Mouse (Mus musculus) gastrocnemius, postnatal 10 days (tissue): Measurements from ENCODE around the gene Lpin1. TPM values are rescaled to one million over a fixed set of nuclear protein-coding genes. Genes with fewer than 3 reads are reported as not detected.
A peak's percentile ranks its signal among the peaks of the same experiment; 100 is the strongest.

Source experiments
- DNase-seq: peaks from one replicate; pipeline ENCODE4 v3.0.0; 2021; ENCODE audit warnings: mixed read lengths
- total RNA-seq, 2 experiments: library from RNA; stranded (reverse); gene quantifications; 2 replicates each; pipeline ENCODE4 v1.2.3; 2021

Lpin1 gene
- total RNA-seq, 2 experiments from 2014 or later = 29.6 to 48.0 TPM

- no peak for DNase-seq
Observed at GRCm38 (mm10) chr12:16619453-16619852, 8.7 kb upstream of the Lpin1 start.

DNA sequence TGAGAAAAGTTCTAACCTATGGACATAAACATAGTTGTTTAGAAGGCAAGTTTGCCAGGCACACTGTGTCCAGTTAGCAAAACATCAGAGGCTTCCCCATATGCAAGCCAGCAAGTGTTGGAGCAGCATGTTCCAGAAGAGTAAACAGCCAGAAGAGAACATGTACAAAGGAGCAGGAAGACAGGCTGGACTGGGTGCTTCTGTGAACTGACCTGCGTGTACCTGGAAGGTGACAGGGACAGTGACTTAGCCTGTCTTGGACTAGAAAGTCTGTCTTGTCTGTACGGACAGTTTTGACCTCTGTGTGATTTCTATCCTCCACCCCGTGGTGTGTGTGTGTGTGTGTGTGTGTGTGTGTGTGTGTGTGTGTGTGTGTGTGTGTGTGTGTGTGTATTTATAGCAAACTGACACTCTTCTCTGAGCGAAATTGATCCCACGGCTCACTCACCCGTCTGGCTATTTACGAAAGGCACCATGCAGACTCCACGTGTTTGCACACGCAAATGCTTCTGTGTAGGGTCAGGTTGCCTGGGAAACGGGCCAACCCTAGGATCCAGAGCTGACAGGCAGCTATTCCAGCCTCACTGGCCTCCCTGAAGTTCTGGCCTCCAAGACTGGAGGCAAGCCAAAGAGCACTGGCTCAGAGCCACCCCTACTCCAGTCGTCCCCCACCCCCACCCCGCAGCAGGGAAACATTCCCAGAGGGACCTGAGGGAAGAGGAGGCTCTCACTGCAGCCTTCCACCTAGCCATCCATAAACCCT lies 7.9 kb upstream of the Lpin1 start:
- peak; percentile 87 for DNase-seq

- DNase-seq = no peak
Observed at GRCm38 (mm10) chr12:16615738-16616137, 5.0 kb upstream of the Lpin1 start.

GRCm38 (mm10) chr12:16614556-16614955 lies 3.8 kb upstream of the Lpin1 start:
- no peak for DNase-seq

- no peak for DNase-seq
Observed at GRCm38 (mm10) chr12:16605624-16606023, 5.1 kb downstream of the Lpin1 start.

- DNase-seq = no peak
Observed at GRCm38 (mm10) chr12:16602271-16602670, 8.5 kb downstream of the Lpin1 start.

- no peak for DNase-seq
Observed at GRCm38 (mm10) chr12:16600374-16600773, 10.4 kb downstream of the Lpin1 start.

DNA sequence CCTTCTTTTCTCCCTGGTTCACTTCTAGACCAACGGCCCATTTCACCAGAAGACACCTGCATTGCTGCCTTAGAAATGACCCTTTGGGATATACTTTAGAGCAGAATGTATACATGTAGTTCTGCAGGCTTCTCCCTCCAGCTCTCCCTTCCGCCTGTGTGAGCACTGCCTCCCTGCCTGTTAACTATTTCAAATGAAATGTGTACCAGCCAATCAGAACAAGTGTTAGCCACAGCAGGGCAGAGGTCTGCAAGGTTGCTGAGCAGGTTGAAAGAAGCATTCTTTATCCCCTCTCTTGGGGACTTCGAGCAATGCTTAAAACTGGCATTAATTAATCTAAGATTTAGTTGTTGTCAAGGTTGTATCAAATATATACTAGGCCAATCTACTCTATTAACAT lies 11.4 kb downstream of the Lpin1 start:
- DNase-seq = no peak

- DNase-seq = no peak
Observed at GRCm38 (mm10) chr12:16593761-16594160, 17.0 kb downstream of the Lpin1 start.

DNA sequence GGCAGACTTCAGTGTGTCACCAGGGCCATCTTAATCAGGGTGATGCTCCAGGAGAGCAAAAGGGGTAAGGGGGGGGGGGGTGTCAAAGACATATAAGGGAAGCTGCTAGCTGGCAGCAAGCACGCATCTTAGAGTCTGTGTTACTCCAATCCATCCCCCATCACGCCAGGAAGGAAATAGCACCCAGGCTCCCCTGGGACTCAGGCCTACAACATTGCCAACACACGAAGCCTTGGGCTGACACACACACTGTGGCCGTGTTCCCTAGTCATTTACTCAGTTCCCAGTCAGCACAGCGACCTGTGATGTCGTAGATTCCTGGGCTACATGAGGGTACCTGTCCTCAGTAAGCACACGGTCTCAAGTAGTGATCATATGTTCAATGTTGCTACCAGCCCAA lies 17.8 kb downstream of the Lpin1 start:
- no peak for DNase-seq

DNA sequence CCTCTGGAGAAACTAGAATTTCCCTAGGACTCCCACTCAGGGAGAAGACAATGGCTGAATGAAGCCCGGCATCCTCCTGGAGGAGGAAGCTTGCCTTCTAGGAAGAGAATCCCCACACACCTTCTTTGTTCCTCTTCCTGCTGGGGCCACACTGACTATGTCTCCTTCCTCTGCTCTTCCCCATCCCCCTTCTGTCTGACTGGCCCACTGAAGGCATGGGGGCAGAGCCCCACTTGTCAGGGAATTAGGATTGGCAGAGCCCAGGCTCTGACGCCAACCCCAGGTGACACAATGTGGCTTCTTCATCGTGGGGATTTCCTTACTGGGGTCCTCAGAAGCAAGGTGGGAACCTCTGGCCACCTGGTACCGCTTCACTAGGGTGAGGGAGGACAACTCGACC lies 18.3 kb downstream of the Lpin1 start:
- DNase-seq = no peak

DNA sequence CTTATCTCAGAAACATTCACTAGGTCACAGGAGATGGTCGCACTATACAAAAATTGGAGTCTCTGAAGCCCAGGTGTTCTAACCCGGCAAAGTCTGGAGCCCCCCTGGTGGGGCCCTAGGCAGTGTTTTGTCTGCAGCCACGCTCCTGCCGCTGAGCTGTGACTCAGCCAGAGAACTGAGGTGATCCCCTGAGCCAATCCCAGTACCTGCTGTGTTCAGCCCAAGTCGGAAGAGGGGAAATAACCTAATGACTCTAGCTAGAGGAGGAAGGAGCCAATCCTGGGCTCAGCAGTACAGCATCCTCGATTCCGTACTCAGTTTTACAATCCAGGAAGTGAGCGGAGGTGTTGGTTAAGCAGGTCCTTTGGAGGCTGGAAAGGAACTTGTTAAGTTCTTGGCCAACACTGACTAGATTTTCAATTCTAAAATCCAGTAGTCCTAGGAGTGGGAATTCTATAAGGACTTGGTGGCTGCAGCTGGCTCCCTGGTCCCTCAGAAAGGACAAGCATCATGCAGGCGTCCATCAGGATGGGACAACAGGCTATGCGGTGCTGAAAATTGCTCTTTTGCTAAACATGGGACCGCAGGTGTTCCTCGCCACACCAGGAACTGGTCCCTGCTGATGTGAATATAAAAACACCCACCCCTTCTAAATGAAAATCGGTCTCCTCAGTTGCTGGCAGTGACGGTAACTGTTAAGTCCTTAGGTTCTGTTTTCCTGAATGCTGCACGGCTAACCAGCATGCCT lies 19.1 kb downstream of the Lpin1 start:
- peak; percentile 66 for DNase-seq

DNA sequence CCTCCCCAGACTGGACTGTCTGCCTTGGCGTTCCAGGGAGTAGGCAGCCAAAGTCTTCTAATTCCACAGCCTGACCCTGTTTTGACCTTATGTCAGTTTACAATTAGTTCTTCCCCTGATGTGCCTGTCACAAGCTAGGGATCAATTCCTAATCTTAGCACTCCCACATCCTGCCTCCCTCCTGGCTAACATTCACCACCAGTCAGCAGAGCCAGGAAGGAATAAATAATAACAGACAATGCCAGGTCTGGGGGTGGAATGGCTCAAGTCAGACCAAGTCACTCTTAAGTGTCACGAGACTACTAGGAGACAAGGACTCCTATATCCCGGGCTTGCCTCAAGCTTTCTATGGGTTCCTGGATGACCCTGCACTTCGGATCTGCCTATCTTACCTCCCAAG lies 20.8 kb downstream of the Lpin1 start:
- no peak for DNase-seq

DNA sequence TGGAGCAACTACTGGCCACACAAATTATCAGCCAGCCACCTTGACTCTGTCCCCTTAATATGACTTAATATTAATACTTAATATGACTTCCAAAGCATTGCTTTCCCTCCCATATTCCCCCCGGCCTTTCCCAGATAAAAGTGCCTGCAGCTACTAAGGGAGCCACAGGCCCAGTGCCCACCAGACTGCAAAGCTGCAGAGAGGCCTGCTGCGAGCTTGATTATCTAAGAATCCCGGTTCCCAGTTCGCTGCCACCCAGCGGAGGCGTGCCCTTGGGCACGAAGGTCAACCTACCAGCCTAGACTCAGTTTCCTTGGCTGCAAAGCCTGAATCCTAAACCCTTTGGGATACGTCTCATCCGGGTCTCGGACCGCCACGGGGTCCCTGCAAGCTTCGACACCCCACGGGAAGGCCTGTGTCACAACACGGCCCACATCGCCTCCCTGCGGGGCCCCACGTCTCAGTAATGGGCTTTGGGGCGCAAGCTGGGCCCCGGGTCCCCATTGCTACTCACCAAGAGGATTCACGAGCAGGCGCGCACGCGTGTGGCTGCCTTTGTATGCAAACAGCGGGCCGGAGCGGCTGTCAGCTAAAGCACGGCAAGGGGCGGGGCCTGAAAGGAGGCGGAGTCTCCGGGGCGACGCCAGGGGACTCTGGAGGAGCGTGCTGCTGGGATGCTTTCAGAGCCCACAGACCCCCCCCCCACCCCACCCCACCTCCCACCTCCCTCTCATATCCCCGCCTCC lies 21.4 kb downstream of the Lpin1 start:
- peak; percentile 95 for DNase-seq

DNA sequence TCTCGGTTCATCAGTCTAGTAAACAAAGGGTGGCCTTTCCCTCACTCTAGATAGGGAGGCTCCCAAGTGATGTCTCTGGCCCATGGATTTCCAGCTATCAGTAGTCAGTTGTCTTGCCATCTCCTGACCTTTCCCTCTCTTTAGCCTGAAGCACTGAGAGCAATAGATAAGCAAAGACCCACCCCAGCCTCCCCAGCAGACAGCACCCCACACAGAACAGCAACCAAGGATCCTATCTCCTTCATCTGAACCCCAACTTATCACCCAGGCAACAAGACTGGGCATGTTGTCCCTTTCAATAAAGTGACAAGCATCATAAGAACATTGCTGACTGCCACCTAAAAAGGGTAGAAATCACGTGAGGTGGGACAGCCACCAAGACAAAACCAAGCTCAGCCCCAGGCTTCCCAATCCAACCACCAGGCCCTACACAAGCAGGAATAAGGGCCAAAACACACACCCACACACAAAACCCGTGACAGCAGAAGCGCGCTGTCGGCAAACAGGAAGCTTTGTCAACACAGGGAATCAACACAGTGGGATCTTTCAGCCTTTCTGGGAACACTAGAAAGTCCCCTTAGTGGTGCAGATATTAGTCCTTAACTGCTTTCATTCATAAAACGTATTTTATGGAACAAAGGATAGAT lies 22.2 kb downstream of the Lpin1 start:
- DNase-seq = no peak

DNA sequence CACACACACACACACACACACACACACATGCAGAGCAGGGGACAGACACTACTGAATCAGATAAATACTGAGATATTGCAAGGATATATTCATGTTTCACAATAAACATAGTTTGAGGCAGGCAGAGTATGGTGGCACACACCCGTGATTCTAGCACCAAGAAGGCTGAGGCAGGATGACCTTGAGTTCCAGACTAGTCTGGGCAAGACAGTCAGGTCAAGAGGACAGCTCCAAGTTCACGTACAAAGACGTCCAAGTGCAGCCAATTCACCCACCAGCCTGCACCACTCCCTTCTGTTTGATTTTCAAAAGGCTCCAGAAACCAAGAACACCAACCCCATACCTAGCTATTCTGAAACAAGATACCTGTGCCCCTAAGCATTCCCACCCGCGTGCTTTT lies 23.0 kb downstream of the Lpin1 start:
- DNase-seq = no peak

GRCm38 (mm10) chr12:16587111-16587510 lies 23.7 kb downstream of the Lpin1 start:
- no peak for DNase-seq

DNA sequence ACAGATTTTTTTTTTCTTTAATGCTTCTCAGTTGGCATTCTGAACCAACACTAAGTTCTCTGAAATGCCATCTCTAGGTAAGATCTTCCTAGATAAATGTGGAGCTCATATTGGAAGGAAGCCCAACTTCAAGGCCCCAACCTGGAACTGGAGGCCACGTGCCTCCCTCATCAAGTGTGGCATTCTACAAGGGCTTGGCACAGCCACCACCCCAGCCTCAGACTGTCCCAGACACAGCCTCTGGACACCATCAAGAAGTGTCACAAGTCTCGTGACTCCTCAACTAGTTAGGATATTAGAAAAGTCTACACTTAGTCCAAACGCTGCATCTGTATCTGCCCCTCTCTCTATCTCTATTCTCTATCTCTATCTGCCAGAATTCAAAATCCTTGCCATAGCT lies 25.8 kb downstream of the Lpin1 start:
- no peak for DNase-seq

GRCm38 (mm10) chr12:16584035-16584682 lies 26.6 kb downstream of the Lpin1 start:
- DNase-seq = no peak

GRCm38 (mm10) chr12:16583313-16583712 lies 27.5 kb downstream of the Lpin1 start:
- no peak for DNase-seq

DNA sequence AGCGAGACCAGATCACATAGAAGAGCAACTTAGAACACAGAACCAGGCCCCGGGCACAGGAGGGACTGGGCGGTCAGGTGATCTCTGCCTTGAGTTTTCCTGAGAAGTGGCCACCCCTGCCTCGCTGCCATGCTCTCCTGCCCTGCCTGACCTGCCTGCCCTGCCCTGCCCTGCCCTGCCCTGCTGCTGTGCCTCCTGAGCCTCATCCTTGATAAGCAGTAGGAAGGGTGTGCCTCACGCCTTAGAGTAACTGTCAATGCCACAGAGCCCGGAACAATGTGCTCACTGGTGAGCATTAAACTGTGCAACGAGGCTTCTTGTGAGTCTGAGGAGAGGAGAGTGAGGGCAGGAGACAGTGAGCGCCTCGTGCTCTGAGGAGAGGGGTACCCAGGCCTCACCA lies 30.5 kb downstream of the Lpin1 start:
- DNase-seq = no peak

DNA sequence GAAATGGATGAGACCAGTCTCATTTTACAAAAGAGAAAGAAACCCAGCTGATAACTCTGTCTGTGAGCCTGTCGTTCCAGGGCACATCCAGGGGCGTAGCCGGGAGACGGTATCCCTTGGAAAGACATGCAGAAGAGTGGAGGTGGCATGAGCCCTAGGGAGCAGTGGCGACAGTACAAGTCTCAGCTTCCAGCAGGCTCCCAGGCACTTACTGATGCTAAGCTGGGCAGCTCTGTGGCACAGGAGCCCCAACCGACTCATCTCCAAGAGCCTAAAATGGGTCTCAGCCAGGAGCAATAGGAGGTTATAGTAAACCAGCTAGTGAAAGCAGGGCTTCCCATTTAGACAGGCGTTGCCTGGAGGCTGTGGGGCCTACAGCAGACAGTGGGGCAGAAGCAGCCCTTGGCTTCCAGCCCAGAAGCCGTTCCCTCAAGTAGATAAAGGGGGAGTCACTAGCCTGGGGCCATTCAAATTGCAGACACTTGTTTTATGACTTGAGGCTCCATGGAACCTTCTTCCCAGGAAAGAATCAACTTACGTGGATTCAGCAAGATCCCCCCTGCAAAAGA lies 33.0 kb downstream of the Lpin1 start:
- no peak for DNase-seq
